Mouse (Mus musculus) layer of hippocampus, adult 11-12 months (tissue): ENCODE data around the gene Ctnnb1.
A peak's percentile ranks its signal among the peaks of the same experiment; 100 is the strongest.

Source experiments
- DNase-seq: peaks from one replicate; pipeline ENCODE4 v3.0.0; 2022; ENCODE audit warnings: low spot score

The Ctnnb1 gene

DNA sequence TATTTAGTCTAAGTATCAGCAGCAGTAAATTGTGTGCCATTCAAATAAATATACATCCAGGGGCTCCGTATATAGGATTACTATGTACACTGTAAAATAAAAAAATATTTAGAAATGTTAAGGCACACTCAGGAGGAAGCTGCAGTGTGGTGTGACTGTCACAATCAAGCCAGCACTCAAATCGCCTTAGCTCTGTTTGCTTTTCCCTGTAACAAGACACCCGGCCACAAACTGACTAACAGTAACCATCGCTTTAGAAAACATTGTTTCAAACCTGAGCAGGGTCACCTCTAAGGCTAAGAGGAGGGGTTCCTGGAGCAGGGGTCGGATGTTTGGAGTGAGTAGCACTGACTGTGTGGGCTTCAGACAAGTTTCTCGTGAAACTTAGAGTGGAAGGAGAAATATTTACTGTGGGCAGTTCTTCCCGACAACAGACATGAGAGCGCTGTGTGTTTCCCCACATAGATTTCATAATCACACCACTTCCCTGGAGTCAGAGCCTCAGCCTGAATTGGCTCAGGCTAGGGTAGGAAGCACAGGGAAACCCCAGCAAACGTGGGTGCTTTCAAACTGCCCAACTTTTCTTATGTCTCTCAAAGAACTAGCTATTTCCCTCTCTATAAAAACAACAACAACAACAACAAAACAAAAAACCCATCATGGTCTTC lies 1.9 kb upstream of the Ctnnb1 start:
- no peak for DNase-seq

DNA sequence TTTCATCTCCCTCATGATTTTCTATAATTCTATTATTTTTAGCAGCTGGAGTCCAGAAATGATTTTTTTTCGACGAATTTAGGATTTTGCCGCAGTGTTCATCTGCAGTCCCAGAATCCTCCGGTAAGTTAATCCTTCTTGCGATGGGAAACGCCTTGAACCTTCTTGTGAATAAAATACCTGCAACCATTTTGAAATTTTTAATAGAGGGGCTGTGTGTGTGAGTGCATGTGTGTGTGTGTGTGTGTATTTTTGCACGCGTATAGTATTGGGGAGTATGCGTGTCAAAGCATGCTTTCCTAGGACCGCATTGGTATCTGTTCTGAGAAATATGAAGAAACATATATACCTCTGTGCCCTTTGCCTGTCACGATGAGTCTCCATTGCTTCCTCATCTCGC lies 1.0 kb downstream of the Ctnnb1 start:
- DNase-seq = no peak

DNA sequence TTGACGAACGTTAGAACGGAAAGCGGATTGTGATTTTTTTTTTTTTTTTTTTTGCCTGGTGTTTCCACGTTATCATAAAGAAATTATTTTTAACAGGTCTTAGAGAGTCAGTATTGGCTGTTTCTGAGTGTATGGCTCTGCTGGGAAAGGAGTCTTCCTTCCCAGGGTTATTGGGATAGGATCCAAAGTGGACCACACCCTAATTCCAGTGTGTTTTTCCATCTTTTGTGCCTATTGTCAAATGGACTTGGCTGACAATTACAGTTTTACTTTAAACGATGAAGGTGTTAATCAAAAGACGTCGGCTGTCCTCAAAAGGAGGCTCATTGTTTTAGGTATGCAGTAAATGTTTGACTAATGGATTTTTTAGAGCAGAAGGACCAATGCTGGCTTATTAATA lies 1.8 kb downstream of the Ctnnb1 start:
- DNase-seq = no peak

DNA sequence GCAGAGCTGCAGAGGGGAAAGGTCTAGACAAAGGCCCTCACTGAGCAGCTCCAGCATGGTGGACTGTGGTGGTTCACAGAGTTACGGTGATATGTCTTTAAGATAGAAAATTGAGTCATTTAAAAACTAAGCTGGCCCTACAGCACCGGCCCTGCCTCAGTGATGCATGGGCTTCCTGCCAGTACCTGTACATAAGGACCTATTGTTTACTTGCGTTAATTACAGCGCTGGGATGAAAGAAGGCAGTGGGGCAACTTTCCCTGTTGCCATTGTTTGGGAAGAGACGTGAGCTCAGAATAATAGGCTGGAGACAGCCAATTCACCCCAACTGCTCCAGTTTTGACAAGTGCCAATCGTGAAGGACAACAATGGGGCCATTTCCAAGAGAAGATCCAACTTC lies 3.4 kb downstream of the Ctnnb1 start:
- no peak for DNase-seq

DNA sequence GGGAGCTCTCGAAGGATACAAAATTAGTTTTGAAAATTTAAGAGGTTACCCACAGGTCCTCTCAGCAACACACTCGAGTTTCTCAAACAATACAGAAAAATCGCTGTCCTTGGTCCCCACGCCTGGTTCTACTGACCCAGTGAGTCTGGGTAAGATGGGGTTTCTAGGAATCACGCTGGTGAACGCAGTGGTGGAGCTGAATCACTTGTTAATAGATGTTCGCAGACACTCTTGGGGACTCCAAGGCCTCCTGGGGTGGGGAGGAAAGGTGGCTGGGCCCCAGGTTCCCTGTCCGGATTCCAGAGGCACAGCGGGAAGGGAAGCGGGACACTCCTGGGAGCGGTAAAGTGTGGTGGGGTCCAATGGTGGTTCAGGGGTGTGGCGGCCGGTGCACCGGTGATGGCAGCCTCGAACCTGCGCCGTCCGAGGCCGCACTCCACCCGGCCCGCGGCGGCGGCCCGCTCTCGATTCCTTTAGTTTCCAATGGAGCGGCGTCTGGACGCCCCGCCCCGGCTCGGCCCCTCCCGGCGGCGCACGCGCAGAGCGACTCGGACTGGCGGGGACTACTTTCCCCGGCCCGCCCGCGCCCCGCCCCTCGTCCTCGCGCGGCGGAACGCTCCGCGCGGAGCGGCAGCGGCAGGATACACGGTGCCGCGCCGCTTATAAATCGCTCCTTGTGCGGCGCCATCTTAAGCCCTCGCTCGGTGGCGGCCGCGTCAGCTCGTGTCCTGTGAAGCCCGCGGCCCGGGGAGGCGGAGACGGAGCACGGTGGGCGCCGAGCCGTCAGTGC lies 4.0 kb downstream of the Ctnnb1 start:
- peak; percentile 95 for DNase-seq

DNA sequence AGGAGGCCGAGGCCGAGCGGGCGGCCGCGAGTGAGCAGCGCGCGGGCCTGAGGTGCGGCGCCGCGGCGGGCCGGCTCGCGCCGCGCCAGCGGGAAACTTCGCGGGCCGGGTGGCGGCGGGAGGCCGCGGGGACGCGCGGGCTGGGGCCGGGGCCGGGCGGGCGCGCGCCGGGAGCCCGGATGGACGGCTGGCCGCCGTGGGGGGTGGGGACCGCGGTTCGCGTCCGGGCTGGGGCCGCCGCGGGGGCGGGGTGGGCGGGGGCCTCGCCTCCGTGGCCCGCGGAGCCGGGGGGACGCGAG lies 4.5 kb downstream of the Ctnnb1 start:
- DNase-seq = no peak

DNA sequence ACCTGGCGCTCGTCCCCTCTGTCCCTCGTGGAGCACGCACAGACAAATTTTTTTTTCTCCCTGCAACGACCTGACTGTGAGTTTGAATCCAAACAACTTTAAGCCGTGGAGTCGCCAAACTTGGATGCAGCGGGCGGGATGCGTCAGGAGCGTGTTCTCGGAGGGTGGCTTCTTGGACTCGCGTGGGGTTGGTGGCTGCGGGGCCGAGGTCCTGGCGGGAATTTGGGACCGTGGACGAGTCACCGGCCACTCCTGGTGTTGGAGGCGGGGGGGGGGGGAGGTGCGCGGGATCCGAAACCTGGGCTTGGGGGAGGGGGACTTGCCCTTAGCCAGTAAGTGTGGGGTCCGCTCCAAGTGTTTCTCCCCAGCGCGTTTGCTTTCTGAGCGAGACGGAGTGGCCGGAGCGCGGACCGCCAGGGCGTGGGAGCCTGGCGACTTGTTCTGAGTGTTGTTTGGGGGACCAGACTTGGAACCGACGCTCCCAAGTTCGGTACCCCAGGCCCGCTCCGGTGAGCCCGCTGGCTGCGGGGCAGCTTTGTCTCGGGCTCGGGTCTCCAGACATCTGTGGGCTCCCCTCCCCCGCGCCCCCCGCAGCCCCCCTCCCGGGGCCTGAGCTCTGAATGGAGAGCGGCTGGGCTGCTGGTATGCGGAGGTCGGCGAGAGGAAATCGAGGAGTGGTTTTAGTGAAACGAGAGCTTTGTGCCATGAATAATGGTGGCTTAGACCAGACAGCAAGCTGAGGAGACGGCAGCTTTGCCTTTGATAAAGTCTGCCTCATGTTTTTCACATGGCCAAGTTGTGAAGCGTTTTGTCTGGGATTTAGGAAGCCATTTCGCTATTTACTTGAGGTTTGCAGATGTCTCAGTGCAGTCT lies 5.1 kb downstream of the Ctnnb1 start:
- DNase-seq = peak; percentile 29

DNA sequence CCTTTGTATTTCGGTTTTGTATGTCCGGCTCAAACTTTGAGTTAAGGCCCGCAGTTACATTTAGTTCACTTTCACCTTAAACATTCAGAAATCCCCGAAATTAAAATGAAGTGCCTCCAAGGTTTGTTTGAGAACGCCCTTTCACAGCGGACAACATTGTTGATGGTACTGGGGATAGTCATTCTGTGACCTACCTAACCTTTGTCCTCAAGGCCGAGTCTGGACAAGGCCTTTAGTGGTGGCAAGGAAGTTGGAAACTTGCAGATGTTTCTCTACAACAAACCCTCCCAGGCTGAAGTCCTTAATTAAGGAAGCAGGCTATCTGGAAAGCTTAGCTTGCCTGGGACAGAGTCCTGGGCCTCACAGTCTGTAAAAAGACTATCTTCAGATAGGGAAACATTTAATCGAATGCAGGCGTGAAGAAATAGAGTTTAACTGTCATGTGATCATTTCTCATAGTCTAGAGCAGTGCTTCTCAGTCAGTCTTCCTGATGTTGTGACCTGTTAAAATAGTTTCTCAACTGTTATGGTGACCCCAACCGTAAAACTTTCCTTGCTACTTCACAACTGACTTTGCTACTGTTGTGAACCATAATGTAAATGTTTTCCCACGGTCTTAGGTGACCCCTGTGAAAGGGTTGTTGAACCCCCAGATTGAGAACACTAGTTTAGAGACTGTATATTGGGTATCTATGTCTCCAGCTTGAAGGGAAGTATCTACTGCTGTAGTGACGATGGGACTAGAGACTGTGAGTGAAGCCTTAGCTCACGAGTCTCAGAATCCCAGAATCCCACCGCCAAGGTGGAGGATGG lies 6.0 kb downstream of the Ctnnb1 start:
- no peak for DNase-seq

DNA sequence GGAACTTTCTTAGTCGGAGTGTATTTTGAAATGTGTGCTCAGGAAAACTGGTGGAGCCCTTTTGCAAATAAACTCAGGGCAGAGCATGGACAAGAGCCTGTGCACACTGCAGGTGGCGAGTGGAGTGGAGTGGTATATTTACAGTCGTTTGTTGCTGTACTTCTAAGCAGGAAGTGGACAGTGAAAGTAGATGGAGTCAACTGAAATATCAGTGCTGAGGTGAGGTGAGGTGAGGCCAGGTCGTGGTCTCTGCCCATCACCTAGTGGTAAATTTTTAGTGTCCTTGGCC lies 6.6 kb downstream of the Ctnnb1 start:
- DNase-seq = no peak

DNA sequence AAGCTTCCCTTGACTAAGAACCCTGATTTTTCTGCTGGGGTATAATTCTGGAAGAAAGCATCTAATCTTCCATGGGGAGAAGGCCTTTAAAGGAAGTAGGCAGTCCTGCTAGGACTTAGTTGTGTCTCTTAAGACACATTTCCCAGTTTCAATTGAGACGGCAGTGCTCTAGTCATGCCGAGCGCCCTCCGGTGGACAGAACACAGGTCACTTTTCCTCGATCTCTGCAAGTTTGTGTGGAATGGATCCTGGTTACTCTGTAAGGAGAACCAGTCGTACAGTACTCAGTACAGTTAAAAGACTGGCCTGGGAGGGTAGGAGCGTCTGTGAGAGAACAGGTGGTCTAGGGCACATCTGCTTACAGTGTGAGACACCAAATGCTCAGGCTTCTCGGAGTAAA lies 7.3 kb downstream of the Ctnnb1 start:
- DNase-seq = peak; percentile 71

DNA sequence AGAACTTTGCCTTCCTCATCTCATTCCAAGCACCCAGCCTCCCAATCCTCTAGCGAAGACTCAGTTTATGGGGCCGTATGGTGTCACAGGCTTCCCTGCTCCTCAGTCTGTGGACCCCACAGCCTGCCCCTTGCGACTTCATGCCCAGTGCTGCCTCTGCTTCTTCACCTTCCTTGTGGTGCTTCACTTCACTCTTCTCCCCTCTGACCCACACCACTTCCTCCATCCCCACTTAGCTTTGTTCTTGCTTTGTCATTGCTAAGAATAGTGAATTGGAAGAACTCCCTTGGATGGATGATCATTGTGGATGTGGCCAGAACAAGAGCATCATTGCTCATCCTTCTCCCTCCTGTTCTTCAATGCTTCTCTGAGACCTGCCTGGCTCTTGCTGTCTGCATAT lies 11.8 kb downstream of the Ctnnb1 start:
- DNase-seq = no peak

DNA sequence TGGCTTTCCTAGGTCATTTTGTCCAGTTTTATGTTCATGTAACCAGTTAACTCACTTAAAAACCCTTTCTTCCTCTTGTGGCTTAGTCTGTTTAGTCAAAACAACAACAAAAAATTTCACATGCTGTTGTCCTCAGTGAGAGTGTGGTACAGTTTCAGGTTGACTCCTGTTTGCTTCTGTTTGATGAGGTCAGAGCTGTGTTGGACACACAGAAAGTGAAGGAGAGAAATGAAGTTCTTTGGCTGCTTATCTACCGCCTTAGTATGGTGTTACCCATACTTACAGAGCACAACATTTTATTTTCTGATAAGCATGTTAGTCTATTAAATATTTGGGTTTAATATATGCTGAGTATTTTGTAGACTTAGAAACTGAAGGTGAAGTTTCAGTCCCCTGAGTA lies 14.7 kb downstream of the Ctnnb1 start:
- no peak for DNase-seq

DNA sequence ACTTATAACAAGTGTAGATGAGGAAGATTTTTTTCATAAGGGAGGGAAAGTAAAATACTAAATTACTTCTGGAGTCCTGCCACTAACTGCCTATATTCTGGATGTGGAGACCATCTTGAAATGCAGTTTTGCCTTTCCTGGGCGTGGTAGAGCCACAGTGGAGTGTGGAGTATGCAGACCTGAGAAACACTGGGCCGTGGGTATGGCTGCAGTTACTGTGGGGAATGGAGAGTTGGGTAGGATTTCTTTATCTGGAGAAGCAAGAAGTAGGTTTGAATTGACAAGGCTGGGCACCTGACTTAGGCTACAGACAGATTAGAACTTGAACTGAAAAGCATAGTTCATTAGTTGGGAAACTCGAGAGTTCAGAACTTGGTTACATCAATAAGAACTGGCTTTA lies 15.2 kb downstream of the Ctnnb1 start:
- no peak for DNase-seq

DNA sequence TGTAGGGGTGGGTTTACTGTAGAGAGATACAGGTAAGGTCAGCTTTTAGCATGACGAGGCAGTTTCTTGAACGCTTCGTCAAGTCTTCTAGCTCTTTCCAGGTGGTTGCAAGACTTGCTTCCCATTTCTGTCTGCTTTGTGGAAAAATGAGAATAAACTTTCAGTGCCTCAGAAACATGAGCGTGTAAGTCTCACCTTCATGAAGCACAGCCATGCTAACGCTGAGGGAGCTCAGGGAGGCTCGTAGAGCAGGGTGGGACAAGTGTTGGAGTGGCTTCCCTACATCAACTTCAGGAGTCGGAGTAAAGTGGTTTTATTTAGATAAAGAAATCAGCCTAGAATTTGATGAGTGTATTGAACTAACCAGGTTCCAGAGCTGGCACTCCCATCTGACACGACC lies 17.1 kb downstream of the Ctnnb1 start:
- no peak for DNase-seq

DNA sequence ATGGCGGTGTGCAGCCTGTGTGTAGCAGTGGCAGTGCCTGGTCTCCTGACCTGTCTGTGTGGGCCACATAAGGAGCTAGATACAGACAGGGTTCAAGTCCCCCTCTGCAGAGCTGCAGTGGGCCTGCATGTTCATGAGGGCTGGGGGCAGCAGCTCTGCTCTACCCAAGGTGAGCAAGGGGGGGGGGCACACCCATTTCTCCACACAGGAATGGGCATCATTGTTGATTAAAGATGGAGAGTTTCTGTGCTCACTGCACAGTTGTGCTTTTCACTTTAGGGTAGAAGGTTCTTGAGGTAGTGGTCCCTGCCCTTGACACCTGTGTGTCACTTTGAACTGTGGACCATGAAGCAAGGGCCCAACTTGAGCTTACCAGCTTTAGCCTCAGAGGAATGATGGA lies 19.8 kb downstream of the Ctnnb1 start:
- DNase-seq = no peak

DNA sequence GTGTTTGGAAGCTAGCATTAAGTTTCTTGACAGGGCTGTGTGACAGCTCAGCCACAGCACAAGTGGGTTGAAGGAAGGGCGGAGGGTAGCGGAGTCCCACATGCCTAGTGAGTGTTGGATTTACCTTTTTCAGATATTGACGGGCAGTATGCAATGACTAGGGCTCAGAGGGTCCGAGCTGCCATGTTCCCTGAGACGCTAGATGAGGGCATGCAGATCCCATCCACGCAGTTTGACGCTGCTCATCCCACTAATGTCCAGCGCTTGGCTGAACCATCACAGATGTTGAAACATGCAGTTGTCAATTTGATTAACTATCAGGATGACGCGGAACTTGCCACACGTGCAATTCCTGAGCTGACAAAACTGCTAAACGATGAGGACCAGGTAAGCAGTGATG lies 21.7 kb downstream of the Ctnnb1 start:
- no peak for DNase-seq

DNA sequence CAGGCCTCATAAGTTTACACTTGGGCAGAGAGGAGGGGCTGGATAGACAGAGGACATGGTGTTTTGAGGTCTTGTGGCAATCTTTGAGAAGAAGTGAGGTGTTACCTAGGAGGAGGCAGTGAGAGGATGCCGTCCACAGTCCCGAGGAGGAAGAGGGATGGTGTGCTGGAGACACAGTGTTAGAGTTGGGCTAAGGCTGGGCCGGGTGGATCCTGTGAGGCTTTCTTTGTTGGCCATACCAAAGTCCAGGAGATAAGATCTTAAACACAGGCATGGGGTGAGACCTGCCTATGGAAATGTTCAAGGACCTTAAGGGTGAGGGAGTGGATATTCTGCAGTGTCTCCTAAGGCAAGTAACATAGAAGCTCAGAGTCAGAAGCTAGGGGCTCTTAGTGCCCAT lies 22.9 kb downstream of the Ctnnb1 start:
- no peak for DNase-seq

DNA sequence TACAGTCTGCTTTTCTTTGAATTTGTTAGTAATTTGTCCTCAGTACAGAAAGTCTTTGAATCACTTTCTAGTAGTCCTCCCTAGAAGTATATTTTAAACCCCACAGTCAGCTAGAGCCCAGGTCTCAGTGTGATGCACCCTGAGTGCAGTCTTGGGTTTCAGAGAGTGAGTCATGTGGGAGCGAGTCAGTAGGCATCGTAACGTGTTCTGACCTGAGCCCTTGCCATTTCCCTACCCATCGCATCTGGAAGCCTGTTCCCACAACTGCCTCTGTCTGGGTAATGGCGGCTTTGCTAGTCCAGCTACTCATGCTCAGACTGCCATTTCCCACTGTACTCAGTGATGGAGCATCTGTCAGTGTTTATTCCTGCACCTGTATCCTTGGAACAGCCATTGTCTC lies 29.0 kb downstream of the Ctnnb1 start:
- DNase-seq = no peak

DNA sequence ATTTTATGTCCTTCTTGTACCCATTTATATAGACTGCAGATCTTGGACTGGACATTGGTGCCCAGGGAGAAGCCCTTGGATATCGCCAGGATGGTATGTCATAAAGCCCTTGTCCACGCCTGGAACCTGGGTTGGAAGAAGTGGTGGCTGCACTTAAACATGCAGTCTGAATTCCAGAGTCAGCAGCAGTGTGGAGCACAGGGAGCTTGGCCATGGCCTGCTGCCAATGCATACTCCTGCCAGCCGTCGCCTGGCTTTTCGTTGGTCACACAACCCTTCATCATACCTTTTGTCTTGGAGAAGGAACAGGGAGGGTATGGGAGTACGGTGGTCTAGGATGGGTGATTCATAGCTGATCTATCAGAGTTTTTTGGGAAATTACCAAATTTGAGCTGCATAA lies 29.5 kb downstream of the Ctnnb1 start:
- DNase-seq = no peak

DNA sequence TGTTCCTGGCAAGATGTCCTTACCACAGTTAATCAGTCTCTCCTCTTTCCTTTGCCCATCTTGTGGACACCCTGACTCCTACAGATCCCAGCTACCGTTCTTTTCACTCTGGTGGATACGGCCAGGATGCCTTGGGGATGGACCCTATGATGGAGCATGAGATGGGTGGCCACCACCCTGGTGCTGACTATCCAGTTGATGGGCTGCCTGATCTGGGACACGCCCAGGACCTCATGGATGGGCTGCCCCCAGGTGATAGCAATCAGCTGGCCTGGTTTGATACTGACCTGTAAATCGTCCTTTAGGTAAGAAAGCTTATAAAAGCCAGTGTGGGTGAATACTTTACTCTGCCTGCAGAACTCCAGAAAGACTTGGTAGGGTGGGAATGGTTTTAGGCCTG lies 30.2 kb downstream of the Ctnnb1 start:
- DNase-seq = no peak

DNA sequence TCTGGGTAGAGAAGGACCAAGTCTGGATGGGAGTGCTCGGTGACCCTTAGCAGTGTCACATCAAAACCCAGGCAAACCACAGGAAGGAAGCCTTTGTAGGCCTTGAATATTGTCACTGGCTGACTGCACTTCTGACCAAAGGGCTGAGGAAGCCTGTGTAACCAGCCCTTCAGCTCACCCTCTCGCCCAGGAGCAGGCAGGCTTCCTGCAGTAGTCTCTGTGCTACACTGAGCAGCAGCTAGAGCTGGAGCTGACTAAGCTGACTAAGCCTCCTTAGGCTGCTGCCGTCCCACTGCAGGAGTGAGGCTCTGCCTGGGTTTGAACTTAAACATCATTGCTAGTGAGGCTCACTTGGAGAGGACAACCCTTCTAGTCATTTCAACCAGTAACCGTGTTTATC lies 31.6 kb downstream of the Ctnnb1 start:
- DNase-seq = no peak

DNA sequence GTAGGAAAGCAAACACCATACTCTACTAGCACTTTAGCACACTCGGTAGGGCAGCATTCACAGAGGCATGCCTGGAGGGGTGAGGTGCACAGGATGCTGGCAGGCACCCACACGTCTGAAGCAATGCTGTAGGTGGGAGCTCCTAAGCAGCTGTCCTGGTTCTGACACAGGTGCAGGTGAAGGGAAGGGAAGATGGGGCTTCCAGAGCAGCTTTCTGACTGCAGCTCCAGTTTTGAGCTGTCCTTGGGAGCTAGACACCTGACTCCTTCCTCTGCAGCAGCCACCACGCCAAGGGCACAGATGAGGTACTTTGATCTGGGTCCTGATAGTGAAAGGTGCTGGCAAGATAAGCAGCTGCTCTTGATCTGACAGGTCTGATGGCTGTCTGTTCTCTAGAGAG lies 32.5 kb downstream of the Ctnnb1 start:
- DNase-seq = no peak
